Mouse (Mus musculus) myocyte (in vitro differentiated cells): ENCODE measurements around the gene Alg13. TPM values are rescaled to one million over a fixed set of nuclear protein-coding genes. Genes with fewer than 3 reads are reported as not detected.
A peak's percentile ranks its signal among the peaks of the same experiment; 100 is the strongest.

Source experiments
- H3K27me3 ChIP-seq: one replicate; pipeline ENCODE4 v1.6.1; 2011; ENCODE audit not compliant: control insufficient read depth, insufficient read depth, insufficient read length
- H3K36me3 ChIP-seq: one replicate; pipeline ENCODE4 v1.6.1; 2011; ENCODE audit not compliant: control insufficient read depth, insufficient read depth
- H3K4me2 ChIP-seq: one replicate; pipeline ENCODE4 v1.6.1; 2011; ENCODE audit warnings: low read depth, control low read depth
- H3K4me3 ChIP-seq: one replicate; pipeline ENCODE4 v1.5.1; 2011; ENCODE audit warnings: mild to moderate bottlenecking, control low read depth, moderate library complexity
- H3K79me2 ChIP-seq: one replicate; pipeline ENCODE4 v1.6.1; 2011; ENCODE audit not compliant: control insufficient read depth, insufficient read depth
- H3ac ChIP-seq: one replicate; pipeline ENCODE4 v1.6.1; 2011; ENCODE audit not compliant: control insufficient read depth, insufficient read length
- CEBPB ChIP-seq: IDR thresholded peaks from 2 replicates; pipeline ENCODE4 v1.6.1; 2011; ENCODE audit warnings: mild to moderate bottlenecking, moderate library complexity; ENCODE audit not compliant: poor library complexity, insufficient read depth, severe bottlenecking
- E2F4 ChIP-seq: IDR thresholded peaks from one replicate; pipeline ENCODE4 v1.6.1; 2011; ENCODE audit warnings: mild to moderate bottlenecking, control low read depth, moderate library complexity; ENCODE audit not compliant: insufficient read depth
- MAX ChIP-seq: IDR thresholded peaks from one replicate; pipeline ENCODE4 v1.6.1; 2011; ENCODE audit warnings: low read depth, mild to moderate bottlenecking, control low read depth
- MYOD1 ChIP-seq, 3 experiments: IDR thresholded peaks; one replicate each; pipeline ENCODE4 v1.6.1; 2011; ENCODE audit warnings: control low read depth in 2 of 3, low read depth in 2 of 3, mild to moderate bottlenecking in 2 of 3, moderate library complexity in 1 of 3; ENCODE audit not compliant: insufficient read length in 2 of 3, control insufficient read depth in 1 of 3
- MYOG ChIP-seq, 3 experiments: IDR thresholded peaks; one replicate each; pipeline ENCODE4 v1.6.1; 2011; ENCODE audit warnings: control low read depth in 2 of 3, low read depth in 2 of 3, mild to moderate bottlenecking in 2 of 3; ENCODE audit not compliant: insufficient read length in 2 of 3, control insufficient read depth in 1 of 3, insufficient read depth in 1 of 3
- POLR2A ChIP-seq: IDR thresholded peaks from one replicate; pipeline ENCODE4 v1.6.1; 2011; ENCODE audit warnings: low read depth, mild to moderate bottlenecking, control low read depth, moderate library complexity; ENCODE audit not compliant: insufficient read length
- POLR2AphosphoS2 ChIP-seq: IDR thresholded peaks from one replicate; pipeline ENCODE4 v1.6.1; 2011; ENCODE audit warnings: low read depth, control low read depth; ENCODE audit not compliant: insufficient read length
- REST ChIP-seq: IDR thresholded peaks from one replicate; pipeline ENCODE4 v1.6.1; 2011; ENCODE audit warnings: mild to moderate bottlenecking, control low read depth, moderate library complexity; ENCODE audit not compliant: insufficient read depth, insufficient read length
- SRF ChIP-seq: IDR thresholded peaks from one replicate; pipeline ENCODE4 v1.6.1; 2011; ENCODE audit warnings: low read depth; ENCODE audit not compliant: control insufficient read depth, insufficient read length
- TCF12 ChIP-seq: IDR thresholded peaks from one replicate; pipeline ENCODE4 v1.6.1; 2011; ENCODE audit warnings: mild to moderate bottlenecking, control low read depth; ENCODE audit not compliant: poor library complexity, insufficient read depth, severe bottlenecking
- TCF3 ChIP-seq: IDR thresholded peaks from one replicate; pipeline ENCODE4 v1.6.1; 2011; ENCODE audit warnings: low read depth, control low read depth; ENCODE audit not compliant: insufficient read length
- USF1 ChIP-seq: IDR thresholded peaks from one replicate; pipeline ENCODE4 v1.6.1; 2011; ENCODE audit warnings: low read depth, mild to moderate bottlenecking, control low read depth, moderate library complexity
- polyA plus RNA-seq: library from polyadenylated mRNA; unstranded; fragments of >200 nt; fragmentation: generic; extraction: Trizol; gene quantifications from one replicate; pipeline ENCODE4 v1.2.1, GENCODE M21; 2012; ENCODE audit warnings: missing spikeins

Alg13 gene
- polyA plus RNA-seq, 1 experiment = 3.6 TPM

GRCm38 (mm10) chrX:144315028-144315427, 2.6 kb upstream of the Alg13 start:
- H3K27me3 ChIP-seq = no peaks in the 10 kb centered on the region
- H3ac ChIP-seq = no peak overlapping the region
- no peak overlapping the region for H3K4me2 ChIP-seq
- TF ChIP-seq POLR2AphosphoS2 = no peak
- no peak for TF ChIP-seq USF1
- TF ChIP-seq POLR2A = no peak
- no peak for TF ChIP-seq MAX
- TF ChIP-seq CEBPB = no peak
- TF ChIP-seq MYOG (IDR thresholded peaks at IDR 0.05; ENCODE audit: control insufficient read depth in 1 of 3, insufficient read depth in 1 of 3, insufficient read length in 2 of 3, low read depth in 2 of 3) = no peak
- no peak for TF ChIP-seq TCF12
- no peak for TF ChIP-seq TCF3
- no peak for TF ChIP-seq E2F4
- no peak for TF ChIP-seq SRF
- TF ChIP-seq REST = no peak
- no peak for TF ChIP-seq MYOD1 (IDR thresholded peaks at IDR 0.05; ENCODE audit: control insufficient read depth in 1 of 3, insufficient read length in 2 of 3, low read depth in 2 of 3)
- H3K79me2 ChIP-seq = no peaks in the 10 kb centered on the region
- H3K36me3 ChIP-seq = no peaks in the 10 kb centered on the region
- H3K4me3 ChIP-seq = no peak overlapping the region

GRCm38 (mm10) chrX:144316004-144316403, 1.6 kb upstream of the Alg13 start:
- no peaks in the 10 kb centered on the region for H3K79me2 ChIP-seq
- no peak for TF ChIP-seq POLR2A
- TF ChIP-seq MYOD1 (IDR thresholded peaks at IDR 0.05; ENCODE audit: control insufficient read depth in 1 of 3, insufficient read length in 2 of 3, low read depth in 2 of 3) = no peak
- no peak for TF ChIP-seq USF1
- TF ChIP-seq TCF12 = no peak
- no peak for TF ChIP-seq SRF
- no peak for TF ChIP-seq REST
- no peak for TF ChIP-seq CEBPB
- TF ChIP-seq MAX = no peak
- TF ChIP-seq POLR2AphosphoS2 = no peak
- TF ChIP-seq E2F4 = no peak
- TF ChIP-seq MYOG (IDR thresholded peaks at IDR 0.05; ENCODE audit: control insufficient read depth in 1 of 3, insufficient read depth in 1 of 3, insufficient read length in 2 of 3, low read depth in 2 of 3) = no peak
- TF ChIP-seq TCF3 = no peak
- H3K4me3 ChIP-seq = no peak overlapping the region
- no peak overlapping the region for H3ac ChIP-seq
- no peaks in the 10 kb centered on the region for H3K36me3 ChIP-seq
- H3K4me2 ChIP-seq = no peak overlapping the region
- no peaks in the 10 kb centered on the region for H3K27me3 ChIP-seq

GRCm38 (mm10) chrX:144318164-144318979, 768 bp downstream of the Alg13 start:
- H3K27me3 ChIP-seq = no peaks in the 10 kb centered on the region
- peak overlapping the region; percentile 55 for H3K4me2 ChIP-seq
- H3K79me2 ChIP-seq = no peaks in the 10 kb centered on the region
- peak overlapping the region; percentile 35 for H3ac ChIP-seq
- H3K4me3 ChIP-seq = peak overlapping the region; percentile 48
- TF ChIP-seq E2F4 (no peak), REST (no peak), TCF12 (no peak), USF1 (no peak), POLR2AphosphoS2 (no peak)
- no peaks in the 10 kb centered on the region for H3K36me3 ChIP-seq

GRCm38 (mm10) chrX:144319366-144319765, 1.8 kb downstream of the Alg13 start:
- Histone ChIP-seq H3K4me3 (no peak overlapping the region), H3ac (no peak overlapping the region), H3K79me2 (no peaks in the 10 kb centered on the region), H3K4me2 (no peak overlapping the region), H3K36me3 (no peaks in the 10 kb centered on the region), H3K27me3 (no peaks in the 10 kb centered on the region)
- TF ChIP-seq E2F4 (no peak), MYOD1 (IDR thresholded peaks at IDR 0.05; ENCODE audit: control insufficient read depth in 1 of 3, insufficient read length in 2 of 3, low read depth in 2 of 3) (no peak), MAX (no peak), USF1 (no peak), CEBPB (no peak)

- TF ChIP-seq MYOD1 (IDR thresholded peaks at IDR 0.05; ENCODE audit: control insufficient read depth in 1 of 3, insufficient read length in 2 of 3, low read depth in 2 of 3) (no peak), POLR2A (no peak), SRF (no peak), E2F4 (no peak)
- Histone ChIP-seq H3K36me3 (no peaks in the 10 kb centered on the region), H3K4me3 (no peak overlapping the region), H3K27me3 (no peaks in the 10 kb centered on the region), H3K79me2 (no peaks in the 10 kb centered on the region), H3ac (no peak overlapping the region), H3K4me2 (no peak overlapping the region)
Measured at GRCm38 (mm10) chrX:144325375-144325774, 7.8 kb downstream of the Alg13 start.
